Mouse (Mus musculus): ENCODE results near the gene Rarg.
"Not testable (repeated sequence)": the region's sequence is repeated elsewhere in the genome, so short reads cannot be mapped to it uniquely, and the experiment has no call there.

Gene Rarg

DNA sequence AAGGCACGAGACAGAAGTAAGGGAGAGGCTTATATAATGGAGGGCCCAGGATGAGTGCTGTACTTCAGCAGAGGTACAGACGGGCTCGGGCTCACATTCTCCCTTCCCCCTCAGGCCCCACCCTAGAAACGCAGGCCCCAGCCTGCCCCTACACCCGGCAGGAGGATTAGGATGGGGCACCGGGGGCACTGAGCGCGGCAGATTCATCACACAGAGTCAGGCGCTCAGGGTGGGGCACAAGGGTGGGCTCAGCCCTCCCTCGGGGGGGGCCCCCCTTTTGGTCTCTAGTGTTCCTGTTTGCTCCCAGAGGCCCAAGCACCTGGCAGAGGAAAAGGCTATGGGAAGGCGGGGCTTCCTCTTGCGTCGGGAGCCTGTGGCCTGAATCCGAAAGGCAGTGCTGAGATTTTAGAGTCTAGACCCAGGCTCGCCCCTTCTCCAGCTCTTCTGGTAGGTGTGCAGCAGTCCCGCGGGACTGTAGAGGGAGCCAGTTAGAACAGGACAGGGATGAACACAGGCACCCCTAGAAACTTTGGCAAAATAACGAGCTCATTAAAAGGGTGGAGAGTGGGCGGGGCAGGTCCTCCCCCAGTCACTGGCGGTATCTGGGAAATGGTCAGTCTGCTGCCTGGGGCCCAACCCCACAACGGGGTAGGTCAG lies 21.8 kb downstream of the Rarg start:
- DNase-seq, result no peak

DNA sequence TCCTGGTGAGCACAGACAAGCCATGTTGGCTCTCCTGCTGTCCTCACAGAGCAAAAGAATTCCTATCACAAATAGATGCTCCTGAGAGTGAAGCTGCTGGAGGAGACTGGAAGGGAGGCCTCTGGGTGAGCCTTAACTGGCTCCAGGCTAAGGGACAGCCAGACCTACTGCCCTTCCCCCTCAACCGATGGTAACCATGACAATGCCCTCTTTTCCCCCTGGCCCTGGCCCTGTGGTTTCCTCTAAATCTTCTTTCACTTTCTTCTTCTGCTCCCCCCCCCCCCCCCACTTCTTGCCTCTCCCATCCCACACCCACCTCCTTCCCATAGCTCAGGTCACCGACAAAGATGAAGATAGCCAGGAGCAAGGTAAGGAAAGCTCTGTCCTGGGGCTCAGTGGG lies 23.4 kb downstream of the Rarg start:
- DNase-seq, result no peak

DNA sequence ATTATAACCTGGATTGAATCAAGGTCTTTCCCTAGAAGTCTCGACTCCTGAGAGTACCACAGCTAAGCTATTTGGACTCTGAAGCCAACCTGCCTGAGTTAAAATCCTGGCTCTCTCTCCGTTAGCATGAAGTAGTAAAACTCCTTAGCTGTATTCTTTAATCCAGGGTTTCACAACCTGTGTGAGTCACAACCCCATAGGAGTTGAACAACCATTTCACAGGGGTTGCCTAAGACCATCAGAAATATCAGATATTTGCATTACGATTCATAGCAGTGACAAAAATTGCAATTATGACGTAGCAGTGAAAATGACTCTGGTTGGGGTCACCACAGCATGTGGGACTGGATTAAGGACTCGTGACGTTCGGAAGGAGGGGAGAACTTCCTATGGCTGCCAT lies 24.6 kb downstream of the Rarg start:
- no peak for DNase-seq

DNA sequence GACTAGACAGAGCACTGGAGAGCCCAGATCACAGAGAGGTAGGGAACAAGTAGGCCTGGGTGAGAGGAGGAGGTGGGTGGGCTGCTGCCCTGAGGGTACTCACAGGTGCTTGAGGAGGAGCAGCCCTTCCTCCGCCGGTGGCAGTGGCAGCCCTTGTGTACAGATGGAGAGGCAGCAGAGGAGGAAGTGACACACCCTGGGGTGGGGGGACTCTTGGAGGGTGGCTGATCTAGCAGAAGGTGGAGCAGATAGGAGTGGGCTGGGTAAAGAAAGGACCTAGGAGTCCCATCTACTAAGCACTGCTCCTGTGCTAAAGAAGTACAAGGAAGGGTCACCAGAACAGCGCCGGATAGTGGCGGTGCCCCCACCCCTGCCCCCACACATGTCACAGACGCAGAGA lies 25.6 kb downstream of the Rarg start, which contains the start of gene Itgb7:
Itgb7 (minus strand) TSS at position 197 of the 400 bp plus-strand sequence.
- DNase-seq, result no peak

DNA sequence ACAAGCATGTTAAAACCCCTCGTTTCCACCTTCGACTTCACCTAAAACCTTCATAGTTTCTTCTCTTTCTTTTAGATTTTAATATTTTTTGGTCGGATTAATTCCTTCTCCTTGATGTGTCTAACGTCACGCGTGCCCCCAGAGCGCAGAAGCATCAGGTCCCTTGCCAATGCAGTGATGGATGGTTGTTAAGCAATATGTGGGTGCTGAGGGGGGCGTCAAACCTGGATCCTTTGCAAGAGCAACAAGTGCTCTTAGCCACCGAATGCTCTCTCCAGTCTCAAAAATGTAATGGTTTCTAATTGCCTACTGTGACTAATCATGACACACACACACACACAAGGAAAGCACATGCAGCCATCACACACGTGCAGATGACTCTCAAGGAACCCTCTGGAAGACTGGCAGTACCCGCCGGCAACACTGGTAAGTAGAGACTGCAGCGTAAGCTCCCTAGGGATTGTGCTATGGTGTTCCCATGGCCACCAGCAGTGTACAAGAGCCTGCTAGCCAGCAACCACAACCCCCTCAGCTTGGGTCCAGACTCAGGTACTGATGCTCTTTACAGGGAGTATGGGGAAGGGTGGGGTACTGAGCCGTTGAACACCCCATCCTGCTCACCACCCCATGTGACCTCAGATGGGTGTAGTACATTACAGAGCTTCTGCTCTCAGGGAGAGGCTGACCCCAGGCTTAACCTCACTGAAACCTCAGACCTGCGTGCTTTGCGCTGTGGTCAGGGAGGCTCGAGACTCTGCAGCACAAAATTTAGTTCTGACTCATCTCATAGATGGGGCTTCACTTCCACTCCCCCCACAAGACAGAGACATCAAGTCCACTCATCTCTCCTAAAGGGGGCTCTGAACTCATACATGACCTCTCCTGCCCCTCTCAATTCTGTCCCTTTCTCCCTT lies 26.7 kb downstream of the Rarg start:
- no peak for DNase-seq

DNA sequence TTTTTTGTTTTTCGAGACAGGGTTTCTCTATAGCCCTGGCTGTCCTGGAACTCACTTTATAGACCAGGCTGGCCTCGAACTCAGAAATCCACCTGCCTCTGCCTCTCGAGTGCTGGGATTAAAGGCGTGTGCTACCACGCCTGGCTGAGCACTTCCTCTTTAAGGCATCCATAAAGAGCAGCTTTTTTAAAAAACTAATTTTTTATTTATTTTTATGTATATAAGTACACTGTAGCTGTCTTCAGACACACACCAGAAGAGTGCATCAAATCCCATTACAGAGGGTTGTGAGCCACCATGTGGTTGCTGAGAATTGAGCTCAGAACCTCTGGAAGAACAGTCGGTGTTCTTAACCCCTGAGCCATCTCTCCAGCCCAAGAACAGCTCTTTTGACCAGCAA lies 31.7 kb downstream of the Rarg start:
- DNase-seq, result not testable (repeated sequence)

DNA sequence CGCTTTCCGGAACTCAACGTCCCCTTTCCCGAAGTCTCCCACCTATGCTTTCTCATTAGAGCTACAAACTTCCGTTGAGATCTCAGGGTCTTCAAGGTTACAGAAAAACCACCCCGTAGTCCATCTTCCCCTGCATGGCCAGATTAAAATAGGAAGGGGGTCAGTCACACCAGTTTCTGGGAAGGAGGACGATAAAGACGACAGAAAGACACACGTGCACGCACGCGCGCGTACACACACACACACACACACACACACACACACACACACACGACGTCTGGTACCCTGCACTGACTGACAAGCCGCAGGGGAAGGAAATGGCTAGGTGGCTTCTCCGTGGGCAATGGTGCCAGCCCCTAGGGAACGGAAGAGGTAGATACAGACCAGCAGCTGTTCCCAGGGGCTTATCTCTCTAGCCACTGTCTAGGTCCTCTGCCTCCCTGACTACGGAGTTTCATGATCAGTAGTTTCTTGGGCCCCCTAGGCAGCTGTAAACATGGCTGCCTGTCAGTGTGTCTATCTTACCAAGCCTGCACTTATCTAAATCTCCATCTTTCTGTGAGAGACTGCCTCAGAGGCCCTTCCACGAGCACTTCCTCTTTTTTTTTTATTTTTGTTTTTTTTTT lies 32.2 kb downstream of the Rarg start:
- DNase-seq, result no peak

DNA sequence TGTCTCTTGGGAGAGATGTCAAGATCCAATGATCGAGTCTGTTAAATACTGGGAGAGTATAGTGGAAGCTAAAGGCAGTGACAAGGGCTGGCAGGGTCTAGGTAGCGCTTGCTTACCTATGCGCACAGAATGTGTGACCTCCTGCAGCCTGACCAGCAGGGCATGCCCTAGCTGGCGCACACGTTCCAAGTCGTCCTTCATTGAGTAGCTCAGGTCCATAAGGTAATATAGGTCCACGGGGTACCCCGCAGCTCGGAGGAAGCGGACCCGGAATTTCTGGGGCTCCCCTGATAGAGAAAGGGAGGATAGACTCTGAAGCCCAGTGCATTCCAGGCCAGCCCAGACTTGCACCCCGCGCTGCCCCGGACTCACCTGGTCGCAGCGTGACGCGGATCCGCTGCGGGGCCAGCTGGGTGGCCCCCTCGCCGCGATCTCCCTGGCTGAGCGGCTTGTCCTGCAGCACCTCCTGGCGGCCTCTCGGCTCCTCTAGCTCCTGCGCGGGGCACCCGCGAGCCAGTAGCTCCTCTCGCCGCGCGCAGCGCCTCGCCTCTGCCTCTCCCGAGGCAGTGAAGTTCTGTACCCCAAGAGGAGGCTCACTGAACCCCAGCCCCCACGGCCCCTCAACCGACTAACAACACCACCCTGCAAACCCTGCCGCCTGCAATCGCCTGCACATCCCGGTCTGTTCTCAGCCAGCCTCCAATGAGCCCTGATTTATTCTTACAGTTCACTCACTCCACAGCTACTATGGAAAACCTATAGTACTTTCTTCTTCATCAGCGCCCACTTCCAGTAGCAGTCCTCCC lies 32.9 kb downstream of the Rarg start:
- peak; percentile 83 to 85 for DNase-seq

DNA sequence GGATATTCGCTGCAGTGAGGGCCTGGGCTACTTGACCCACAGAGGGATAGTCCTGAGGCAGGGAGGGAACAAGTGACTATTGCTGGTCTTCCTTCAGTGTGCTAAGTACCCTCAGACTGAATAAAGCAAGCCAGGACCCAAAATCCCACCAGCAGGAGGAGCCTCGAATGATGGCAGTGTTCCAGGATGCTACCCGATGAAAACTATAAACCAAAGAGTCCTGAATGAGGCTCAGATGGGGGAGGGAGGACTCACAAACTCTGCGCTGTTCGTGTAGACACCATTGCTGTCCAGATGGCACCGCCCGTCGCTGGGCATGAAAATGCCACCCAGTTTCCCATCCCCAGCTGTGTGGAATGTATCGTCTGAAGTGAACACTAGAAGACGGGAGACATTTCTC lies 34.9 kb downstream of the Rarg start:
- DNase-seq, result no peak

DNA sequence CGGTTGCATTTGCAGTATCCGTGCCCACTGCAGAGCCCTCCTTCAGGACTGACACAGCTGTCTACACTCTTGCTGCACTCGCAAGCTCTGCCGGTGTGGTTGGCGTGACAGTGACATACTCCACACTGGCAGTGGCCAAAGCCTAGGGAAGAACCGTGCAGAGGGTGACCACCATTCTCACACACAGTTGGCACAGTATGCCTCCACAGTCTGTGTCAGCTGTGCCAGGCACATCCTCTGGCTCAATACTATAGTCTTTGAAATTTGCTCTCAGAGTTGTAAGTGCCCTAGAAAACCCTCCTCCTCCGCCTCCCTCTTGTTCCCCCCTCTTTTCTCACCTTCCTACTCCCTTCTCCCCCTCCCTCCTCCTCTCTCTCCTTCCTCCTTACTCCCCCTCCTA lies 40.0 kb downstream of the Rarg start:
- no peak for DNase-seq

DNA sequence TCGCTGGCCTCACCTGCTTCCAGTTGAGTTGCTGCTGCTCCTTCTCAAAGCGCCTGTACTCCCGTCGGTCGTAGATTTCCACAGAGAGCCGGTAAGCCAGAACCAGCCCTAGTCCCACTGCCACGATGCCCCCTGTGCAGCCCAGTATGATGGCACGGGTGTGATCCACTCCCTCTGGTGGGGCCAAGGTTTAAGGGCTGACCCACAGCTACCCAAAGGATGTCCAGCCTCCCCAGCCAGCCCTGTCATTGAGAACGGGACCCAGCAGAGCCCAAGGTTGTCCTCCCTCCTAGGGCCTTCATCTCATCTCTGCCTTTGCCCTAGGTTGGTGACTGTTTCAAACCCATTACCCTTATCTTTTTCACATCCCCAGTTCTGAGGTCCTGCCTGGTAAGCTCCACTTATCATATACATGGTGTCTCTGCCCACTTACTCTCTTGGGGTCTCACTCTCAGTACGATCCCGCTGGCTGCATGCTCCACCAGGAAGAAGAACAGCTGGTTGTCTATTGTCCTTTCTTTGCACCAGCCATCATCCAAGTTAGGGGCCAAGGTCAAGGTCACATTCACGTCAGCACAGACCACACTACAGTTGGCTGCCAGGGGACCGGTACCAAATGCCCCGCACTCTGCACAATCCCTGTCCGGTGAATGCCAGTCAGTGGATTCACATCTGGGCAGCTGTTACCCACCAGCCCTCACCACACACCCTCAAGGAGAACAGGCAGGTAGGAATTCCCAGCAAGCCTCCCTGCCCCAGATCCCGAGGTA lies 40.7 kb downstream of the Rarg start:
- no peak for DNase-seq

DNA sequence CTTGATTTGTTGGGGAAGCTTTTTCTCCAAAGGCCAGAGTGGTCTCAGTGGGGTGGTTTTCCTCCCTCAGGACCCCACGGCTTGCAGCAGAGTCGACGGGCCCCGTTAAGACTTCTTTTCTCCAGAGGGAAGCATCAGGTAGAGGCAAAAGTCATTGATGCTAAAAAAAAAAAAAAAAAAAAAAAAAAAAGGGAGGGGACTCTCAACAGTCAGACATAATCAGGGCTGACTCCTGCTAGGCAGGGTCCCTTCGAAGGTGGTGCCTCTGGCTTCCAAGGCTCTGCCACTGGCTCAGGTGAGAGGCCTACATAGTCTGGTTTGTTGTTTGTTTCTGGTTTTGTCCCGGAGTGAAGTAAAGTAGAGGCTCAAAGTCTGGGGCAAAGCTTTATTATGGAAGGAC lies 41.7 kb downstream of the Rarg start:
- DNase-seq, result no peak

DNA sequence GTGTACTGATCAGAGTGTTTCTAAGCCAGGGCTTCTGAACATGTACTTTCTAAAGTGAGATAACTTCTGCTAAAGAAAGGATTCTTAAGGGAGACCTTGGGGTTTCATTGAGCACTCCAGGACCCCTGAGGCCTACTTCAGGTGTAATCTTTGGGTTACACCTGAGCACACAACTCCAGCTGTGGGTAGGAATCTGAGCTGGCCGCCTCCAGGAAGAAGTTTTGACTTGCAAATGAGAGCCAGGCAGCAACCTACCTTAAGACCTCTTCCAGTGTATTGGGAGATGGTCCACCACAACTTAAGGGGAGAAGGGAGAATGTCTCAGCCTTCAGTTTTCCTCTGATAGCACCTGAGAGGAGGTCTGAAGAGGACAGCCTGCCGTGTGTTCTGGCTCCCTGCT lies 43.2 kb downstream of the Rarg start:
- DNase-seq, result no peak

DNA sequence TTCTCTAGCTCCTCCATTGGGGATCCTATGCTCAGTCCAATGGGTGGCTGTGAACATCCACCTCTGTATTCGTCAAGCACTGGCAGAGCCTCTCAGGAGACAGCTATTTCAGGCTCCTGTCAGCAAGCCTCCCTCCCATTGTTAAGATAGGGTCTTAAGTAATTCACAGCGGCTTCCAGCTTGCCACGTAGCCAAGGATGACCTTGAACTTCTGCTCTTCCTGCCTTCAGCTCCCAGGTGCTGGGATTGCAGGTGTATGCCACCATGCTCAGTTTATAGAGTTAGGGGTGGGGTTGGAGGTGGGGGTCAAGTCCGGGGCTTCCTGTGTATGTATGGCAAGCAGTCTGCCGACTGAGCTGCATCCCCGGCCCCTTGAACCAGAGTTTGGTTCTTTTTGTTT lies 45.4 kb downstream of the Rarg start:
- DNase-seq, result no peak

DNA sequence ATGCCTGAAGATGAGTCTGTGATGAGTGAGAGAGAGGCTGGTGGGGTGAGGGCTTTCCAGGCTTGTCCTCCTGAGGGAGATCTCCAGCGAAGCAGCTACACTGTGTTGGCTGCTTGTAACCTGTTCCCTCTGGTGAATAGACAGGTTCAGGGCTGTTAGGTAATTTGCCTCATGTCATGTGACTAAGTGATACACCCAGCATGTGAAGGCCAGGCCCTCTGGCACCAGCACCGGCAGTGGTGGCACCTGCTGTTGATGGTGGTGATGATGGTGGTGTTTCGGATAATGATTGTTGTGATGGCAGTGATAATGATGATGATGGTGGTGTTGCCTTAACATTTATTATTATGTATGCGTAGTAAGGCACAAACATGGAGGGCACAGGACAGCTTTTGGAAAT lies 46.5 kb downstream of the Rarg start:
- DNase-seq, result no peak

DNA sequence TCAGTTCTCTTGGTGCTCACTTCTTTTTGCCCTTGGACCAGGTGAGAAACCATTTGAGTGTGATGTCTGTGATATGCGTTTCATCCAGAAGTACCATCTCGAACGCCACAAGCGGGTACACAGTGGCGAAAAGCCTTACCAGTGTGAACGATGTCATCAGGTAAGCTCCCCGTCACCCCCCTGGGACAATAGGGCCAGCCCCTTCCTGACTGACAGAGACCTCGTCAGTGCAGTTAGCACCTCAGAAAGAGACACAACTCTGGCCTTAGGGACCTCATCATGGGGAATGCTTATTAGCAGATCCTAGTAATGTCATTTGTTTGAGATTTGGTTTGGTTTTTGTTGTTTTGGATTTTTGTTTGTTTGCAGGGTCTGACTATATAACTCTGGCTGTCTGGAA lies 48.2 kb downstream of the Rarg start:
- no peak for DNase-seq

DNA sequence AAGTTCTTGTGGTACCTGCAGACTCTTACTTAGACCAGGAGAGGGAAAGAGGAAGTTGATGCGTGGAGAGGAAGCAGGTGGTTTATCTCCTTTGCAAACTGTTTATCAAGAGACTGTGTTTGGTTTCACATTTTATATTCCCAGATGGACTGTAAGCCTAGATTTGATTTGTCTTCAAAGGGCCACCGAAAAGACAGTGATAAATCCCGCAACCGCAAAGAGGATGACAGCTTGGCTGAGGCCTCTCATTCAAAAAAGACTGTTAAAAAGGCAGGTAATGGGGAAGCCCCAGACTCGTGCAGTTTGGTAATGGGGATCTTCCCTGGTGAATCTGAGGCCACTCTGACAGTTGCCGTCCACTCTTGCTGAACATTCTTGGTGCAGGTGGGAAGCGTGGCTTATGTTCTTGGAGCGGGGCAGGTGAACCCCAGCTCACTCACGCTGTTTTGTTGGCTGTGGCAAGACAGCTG lies 49.2 kb downstream of the Rarg start:
- no peak for DNase-seq

DNA sequence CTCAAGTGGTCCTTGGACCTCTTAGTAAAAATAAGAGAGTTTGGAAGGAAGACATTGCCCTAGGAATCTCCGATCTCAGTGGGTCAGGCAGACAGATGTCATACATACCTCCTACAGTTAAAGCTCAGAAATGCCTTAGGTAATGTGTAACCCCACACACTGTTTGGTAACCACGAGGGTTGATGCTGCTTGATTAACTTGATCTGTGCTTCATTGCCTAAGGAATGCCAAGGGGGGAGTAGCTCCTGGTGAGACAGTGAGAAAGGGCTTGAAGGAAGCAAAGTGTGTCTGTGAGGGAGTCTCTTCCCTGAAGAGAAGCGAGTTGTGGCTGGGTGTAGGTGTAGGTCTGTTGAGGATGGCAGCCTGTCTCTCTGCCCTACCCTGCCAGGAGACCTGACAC lies 50.0 kb downstream of the Rarg start:
- no peak for DNase-seq

DNA sequence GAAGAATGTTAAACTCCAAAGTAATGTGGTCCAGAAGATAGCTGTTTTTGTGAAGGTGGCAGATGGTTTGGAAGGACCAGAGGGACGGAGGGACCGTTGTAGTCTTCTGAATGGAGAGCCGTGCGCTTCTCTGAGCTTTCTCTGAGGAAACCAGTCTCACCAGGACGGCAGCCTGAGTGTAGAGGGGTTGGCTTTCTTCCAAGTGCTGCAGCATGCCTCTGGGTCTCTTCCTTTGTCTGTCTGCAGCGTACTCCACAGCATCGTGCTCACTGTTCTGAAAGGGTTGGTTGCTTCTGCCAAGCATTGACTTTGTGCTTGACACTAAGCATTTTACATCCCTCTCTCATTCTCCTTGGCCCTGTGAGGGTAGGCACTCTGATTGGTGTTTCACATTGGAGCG lies 51.5 kb downstream of the Rarg start:
- DNase-seq, result peak in 1 of 2 experiments; percentile 33

DNA sequence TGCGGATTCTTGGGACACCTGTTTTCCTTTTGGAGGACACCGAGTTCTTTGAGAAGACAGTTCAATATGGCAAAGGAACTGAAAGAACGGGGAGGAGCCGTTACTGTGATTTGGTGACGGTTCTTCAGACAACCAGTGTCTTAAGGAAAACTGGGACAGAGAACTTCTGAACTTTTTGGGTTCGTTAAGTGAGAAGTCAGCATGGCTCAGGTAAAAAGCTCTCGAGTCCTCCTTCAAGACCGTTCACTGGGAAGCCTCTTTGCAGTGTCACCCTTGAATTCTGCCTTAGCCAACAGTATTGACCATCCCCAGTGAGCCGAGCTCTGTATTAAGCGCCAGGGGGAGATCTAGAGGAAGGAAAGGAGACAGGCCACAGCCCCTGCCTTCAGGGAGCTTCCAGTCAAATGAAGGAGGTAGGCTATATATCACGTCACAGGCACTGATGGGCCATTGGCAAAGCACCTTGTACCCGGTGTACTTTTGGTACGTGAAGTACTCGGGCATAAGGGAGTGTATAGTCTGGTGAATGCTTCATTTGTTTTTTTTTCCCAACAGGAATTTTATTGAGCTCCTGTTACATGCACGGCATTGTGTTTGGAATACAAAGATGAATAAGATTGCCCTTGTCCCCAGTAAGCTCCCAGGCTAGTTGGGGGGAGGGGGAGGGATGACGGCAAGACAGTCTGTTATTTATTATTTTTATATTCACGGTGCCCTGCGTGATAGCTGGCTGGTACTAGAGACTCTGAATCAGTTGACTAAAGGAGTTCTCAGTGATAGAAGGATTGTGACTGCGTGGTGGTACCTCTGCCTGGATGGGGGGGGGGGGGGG lies 52.4 kb downstream of the Rarg start, which contains the start of gene Csad:
Csad (minus strand) TSS at position 51 of the 832 bp plus-strand sequence.
- no peak for DNase-seq

DNA sequence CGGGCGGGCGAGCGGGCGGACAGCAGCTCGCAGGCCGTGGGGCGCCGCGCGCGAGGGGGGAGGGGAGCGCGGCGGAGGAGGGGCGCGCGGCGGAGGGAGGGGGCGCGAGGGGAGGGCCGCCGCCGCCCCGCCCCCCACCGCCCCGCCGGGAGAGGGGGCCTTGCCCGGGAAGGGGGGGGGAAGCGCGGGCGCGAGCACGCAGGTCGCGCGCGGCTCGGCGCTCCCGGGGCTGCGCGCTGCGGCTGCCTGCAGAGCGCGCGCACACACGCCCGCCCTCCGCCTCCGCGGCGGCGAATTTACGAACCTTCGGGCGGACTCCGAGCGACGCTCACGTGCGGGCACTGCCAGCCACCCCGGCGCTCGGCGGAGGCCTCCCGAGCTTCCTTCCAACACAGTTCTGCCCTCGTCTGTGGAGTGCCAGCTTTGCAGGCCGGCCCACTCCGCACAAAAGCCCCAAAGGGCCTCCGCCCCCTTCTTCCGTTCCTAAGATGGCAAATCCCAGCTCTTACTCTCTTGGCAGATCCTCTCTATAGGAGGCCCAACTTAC lies 53.4 kb downstream of the Rarg start:
- peak; percentile 50 to 70 for DNase-seq

All from cerebellum, postnatal 36 days (tissue).